Mouse (Mus musculus) embryo, embryonic 10 days (tissue): ENCODE results near the gene Stip1.
"Not testable (repeated sequence)": the region's sequence is repeated elsewhere in the genome, so short reads cannot be mapped to it uniquely, and the experiment has no call there.

Source experiments
- DNase-seq: peaks from one replicate; pipeline ENCODE4 v3.0.0-alpha.2; 2015; ENCODE audit warnings: low spot score

Gene Stip1

GRCm38 (mm10) chr19:7064571-7064970 lies 24.8 kb upstream of the Stip1 start:
- peak; percentile 95 for DNase-seq

- no peak for DNase-seq
These were observed 23.1 kb upstream of the Stip1 start for GRCm38 (mm10) chr19:7062916-7063315.

- no peak for DNase-seq
These were observed 22.3 kb upstream of the Stip1 start for GRCm38 (mm10) chr19:7062110-7062509.

GRCm38 (mm10) chr19:7058541-7058940 lies 18.8 kb upstream of the Stip1 start:
- no peak for DNase-seq

- DNase-seq = peak; percentile 95
These were observed 18.0 kb upstream of the Stip1 start for GRCm38 (mm10) chr19:7057722-7058207.

GRCm38 (mm10) chr19:7057126-7057721 lies 17.5 kb upstream of the Stip1 start:
- no peak for DNase-seq

GRCm38 (mm10) chr19:7056248-7057087 lies 16.7 kb upstream of the Stip1 start, which contains the start of gene Macrod1:
Gene Macrod1, plus strand, starts transcription at chr19:7056810.
- peak; percentile 83 for DNase-seq

GRCm38 (mm10) chr19:7055173-7055572 lies 15.4 kb upstream of the Stip1 start:
- DNase-seq = no peak

GRCm38 (mm10) chr19:7054772-7055171 lies 15.0 kb upstream of the Stip1 start:
- no peak for DNase-seq

- not testable (repeated sequence) for DNase-seq
These were observed 13.6 kb upstream of the Stip1 start for GRCm38 (mm10) chr19:7053382-7053781.

GRCm38 (mm10) chr19:7044706-7045105 lies 4.9 kb upstream of the Stip1 start:
- DNase-seq = no peak

- DNase-seq = no peak
These were observed 4.5 kb upstream of the Stip1 start for GRCm38 (mm10) chr19:7044279-7044678.

GRCm38 (mm10) chr19:7041171-7041570 lies 1.4 kb upstream of the Stip1 start:
- DNase-seq = no peak

GRCm38 (mm10) chr19:7040637-7041130 lies 917 bp upstream of the Stip1 start:
- DNase-seq = no peak

GRCm38 (mm10) chr19:7039088-7039720 lies 563 bp downstream of the Stip1 start:
- peak; percentile 75 for DNase-seq

GRCm38 (mm10) chr19:7034006-7034405 lies 5.8 kb downstream of the Stip1 start:
- no peak for DNase-seq

GRCm38 (mm10) chr19:7029531-7029930 lies 10.2 kb downstream of the Stip1 start:
- no peak for DNase-seq

- DNase-seq = peak; percentile 77
These were observed 19.5 kb downstream of the Stip1 start for GRCm38 (mm10) chr19:7020224-7020641.

GRCm38 (mm10) chr19:7019191-7019590 lies 20.6 kb downstream of the Stip1 start, which contains the start of gene Fermt3:
Gene Fermt3, minus strand, starts transcription at chr19:7019469.
- DNase-seq = no peak

- no peak for DNase-seq
These were observed 21.2 kb downstream of the Stip1 start for GRCm38 (mm10) chr19:7018546-7018945.

- DNase-seq = no peak
These were observed 22.0 kb downstream of the Stip1 start for GRCm38 (mm10) chr19:7017541-7018457.
